Mouse (Mus musculus): ENCODE data around the gene Cercam. TPM values are rescaled to one million over a fixed set of nuclear protein-coding genes. Genes with fewer than 3 reads are reported as not detected.
"Not testable (repeated sequence)": the region's sequence is repeated elsewhere in the genome, so short reads cannot be mapped to it uniquely, and the experiment has no call there.

Gene Cercam
- total RNA-seq, 2 experiments from 2014 or later: 5.2 to 7.2 TPM

DNA sequence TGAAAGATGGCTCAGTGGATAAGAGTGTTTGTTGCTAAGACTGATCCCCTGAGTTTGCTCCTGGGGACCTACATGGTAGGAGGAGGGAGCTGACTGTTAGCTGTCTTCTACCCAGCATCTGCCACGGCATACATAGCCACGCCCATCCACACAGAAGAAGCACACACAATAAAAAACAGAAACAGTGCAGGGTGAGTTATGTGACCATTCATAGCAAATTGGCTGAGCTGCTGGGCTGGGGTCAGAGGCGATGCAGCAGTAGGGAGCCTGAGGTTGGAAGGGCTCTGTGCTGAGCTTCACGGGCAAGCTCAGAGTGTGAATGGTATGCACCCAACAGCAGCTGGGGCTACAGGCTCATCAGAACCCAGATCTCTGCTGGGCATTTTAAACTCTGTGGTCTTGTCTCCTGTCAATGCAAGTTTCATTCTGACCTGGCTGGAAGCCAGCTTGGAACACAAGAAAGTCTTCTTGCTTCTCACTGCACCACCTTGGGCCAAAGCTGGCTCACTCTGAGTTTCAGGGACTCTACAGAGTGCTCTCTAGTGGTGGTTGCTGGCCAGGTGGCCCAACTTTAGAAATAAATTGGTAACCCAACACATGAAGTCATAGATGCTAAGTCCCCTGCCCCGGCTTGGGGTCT is 19.0 kb upstream of the Cercam start:
- DNase-seq (ENCODE audit: low spot score in 2 of 2): no peak
- intact Hi-C loops (cut with DNase I): no loop called here

DNA sequence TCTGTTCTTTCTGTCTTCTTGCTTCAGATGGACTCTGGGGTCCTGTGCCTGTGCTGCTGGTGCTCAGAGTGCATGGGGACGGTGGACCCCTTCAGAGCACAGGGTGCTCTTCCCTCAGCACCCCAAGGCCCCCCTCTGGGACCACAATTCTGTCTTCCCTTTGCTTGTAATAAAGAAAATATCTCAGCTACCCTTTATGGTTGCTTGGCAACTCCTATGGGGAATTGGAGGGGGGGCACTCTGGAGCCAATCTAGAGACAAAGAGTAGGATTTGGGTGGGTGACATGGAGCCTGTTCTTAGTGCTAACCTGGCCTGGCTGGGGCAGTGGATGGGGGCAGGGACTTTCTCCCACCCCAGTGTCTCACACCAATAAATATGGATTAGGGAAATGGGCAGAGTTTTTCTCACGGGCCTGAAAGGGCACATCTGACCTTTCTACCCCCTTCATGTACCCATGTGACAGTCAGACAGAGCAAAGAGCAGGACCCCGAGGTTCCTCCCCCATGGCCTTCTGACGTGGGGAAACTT is 15.9 kb upstream of the Cercam start:
- intact Hi-C loops (cut with DNase I): no loop called here
- DNase-seq (ENCODE audit: low spot score in 2 of 2): no peak

DNA sequence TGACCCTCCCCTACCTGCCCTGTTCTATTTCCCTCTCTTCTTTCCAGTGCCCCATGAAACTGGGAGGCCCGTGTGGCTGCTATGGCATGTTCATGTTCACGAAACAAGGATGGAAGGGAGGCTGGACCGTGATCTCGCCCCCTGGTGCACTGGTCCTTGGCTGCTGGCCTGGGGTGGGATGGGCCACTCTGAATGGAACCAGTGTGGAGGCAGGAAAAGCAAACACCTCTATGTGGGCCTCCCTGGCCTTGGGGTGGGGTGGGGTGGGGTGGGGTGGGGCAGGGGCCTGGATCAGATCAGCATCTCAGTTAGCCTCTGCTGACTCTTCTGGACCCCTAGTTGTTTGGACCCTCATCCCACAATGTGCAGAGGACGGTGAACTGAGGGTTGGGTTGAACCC is 15.2 kb upstream of the Cercam start:
- intact Hi-C loops (cut with DNase I): no loop called here
- DNase-seq (ENCODE audit: low spot score in 2 of 2): no peak

DNA sequence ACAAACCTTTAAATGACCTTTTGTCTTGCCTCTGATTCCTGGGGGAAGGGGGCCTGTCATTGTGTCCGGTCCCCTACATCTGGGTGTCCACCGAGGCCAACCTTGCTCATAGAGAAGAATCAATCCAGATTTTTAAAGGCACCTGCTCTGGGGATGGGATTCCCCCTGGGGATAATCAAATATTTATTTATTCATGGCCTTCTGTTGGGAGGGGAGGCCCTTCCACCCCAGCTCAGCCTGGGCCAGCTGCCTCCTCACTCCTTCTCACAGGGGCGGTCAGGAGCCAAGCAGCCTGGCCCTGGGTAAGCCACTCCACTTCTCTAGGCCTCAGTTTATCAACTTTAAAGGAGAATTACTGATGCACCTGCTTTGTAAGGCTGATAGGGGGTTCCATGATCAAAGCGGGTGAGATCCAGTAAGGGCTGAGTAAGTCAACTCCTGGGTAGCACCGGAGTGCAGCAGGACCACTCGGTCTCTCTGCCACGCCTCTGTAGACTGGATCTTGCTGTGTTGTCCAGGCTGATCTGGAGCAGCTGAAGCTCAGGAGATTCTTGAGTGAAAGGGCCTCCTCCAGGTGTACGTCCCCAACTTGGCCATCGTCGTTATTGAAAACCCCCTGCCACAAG is 13.3 kb upstream of the Cercam start:
- intact Hi-C loops (cut with DNase I): no loop called here
- no peak for DNase-seq (ENCODE audit: low spot score in 2 of 2)

DNA sequence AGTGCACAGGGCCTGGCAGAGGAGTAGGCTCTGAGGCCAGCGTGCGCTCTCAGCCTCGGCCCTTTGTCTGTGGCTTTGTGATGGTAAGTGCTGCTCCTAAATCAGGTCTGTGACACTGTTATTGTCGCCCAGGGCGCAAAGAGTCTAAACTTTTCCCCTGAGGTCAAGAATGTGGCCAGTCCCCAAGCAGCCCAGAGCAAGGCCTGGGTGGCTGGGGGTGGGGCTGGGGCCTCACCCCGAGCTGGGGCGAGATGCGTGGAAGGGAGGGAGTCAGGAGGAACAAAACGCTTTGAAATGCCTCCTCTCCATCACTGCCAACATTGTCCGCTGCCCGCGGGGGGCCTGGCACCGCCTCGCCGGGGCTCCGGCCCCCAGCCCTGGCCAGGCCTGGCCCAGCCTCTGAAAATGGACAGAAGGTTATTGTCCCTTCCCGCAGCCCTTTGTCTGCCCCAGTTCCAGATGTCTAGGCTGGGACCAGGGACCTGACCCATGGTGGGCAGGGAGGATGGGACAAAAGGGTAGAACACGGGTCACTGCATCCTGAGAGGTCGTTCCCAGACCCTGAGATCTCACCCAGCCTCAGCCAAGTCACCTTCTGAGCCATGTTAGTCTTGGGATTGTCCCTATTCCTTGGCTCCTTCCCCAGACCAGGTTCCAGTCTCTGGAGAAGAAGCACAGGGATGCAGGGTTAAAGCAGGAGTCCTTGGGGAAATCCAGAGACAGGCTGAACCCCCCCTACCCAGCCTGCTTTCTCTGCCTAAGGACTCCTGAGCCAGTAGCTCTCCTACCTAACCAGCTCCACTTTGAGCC is 12.3 kb upstream of the Cercam start:
- no peak for DNase-seq (ENCODE audit: low spot score in 2 of 2)
- intact Hi-C loops (cut with DNase I): no loop called here

DNA sequence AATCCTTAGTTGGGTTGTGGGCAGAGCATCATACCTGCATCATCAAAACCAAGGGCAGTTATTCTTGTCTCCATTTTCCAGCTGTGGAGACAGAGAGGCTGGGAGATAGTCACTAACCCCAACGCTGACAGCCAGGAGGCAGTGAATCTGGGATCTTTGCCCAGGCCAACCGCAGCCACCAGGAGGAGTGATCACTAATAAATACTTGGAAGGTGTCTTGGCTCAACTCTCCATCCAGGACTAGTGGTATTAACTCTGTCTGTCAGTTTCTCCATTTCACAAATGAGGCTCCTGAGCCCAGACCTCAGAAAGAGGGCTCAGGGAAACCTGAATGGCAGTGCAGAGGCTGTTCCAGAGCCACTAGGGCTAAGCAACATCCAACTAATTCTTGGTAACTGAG is 11.6 kb upstream of the Cercam start:
- intact Hi-C loops (cut with DNase I): no loop called here
- DNase-seq (ENCODE audit: low spot score in 2 of 2): no peak

DNA sequence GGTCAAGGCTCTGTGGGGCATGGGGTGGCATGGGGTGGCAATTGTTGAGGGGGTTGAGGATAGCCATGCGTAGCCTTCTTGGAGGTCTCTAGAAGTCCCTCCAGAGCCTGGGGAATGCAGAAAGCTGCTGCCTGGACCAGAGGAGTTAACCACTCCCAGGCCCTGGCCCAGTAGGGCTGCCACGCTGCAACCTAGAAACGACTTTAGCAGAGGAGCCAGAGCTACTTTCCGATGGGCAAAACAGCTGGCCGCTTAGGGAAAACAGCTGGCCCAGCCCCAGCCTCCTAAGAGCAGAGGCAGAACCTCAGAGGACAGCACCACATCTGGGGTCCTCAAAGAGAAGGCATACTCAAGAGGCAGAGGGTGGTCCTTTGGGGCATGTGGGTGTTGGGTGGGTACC is 11.0 kb upstream of the Cercam start:
- intact Hi-C loops (cut with DNase I): no loop called here
- DNase-seq (ENCODE audit: low spot score in 2 of 2): no peak

DNA sequence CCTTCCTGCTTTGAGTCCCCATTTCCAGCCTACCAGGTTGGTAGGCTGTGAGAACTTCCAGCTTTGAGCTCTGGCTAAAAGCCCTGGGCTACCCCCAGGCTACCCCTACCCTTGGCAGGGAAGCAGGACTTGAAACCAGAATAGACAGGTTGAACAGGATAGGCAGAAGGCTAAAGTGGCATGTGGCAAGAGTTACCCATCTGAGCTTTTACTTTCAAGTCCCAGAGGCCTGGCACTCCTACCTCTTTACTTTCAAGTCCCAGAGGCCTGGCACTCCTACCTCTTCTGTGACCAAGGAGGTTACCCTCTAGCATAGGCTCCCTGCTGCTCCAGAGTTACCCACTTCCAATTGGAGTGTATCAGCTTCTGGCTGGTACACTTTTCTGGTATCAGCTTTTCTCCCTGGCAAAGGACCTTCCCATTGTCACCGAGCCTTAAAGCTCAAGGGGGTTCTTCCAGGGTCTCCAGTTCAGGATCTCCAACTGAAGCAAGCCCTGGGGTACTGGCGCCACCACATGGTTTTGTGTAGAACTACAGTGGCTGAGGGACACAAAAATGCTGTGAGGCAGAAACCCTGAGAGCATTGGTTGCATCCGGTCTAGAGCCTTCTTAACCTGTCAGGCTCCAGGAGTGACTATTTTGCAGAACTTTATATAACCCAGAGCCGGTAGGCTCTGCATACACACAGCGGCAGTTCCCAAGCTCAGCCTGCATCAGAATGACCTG is 10.1 kb upstream of the Cercam start:
- intact Hi-C loops (cut with DNase I): loop anchor here (1.0 kb wide), 1 partner anchor 40 kb away; no protein-coding TSS in a partner anchor
- peak; percentile 50 to 63 for DNase-seq (ENCODE audit: low spot score in 2 of 2)

DNA sequence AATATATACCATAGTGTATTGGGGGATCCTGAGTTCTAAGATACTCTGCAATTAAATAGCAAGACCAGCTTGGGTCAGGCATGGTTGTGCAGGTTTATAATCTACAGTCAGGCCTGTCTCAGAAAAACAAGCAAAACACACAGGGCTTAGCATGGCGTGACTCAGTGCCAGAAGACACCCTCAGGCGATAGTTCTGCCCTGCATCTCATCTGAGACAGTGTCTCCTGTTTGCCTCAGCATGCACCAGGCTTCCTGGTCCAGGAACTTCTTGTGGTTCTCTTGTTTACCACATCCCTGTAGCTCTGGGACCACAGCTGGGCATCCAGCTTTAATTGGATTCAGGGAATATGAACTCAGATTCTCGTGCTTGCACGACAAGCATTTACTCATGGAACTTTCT is 3.8 kb upstream of the Cercam start:
- intact Hi-C loops (cut with DNase I): no loop called here
- no peak for DNase-seq (ENCODE audit: low spot score in 2 of 2)

DNA sequence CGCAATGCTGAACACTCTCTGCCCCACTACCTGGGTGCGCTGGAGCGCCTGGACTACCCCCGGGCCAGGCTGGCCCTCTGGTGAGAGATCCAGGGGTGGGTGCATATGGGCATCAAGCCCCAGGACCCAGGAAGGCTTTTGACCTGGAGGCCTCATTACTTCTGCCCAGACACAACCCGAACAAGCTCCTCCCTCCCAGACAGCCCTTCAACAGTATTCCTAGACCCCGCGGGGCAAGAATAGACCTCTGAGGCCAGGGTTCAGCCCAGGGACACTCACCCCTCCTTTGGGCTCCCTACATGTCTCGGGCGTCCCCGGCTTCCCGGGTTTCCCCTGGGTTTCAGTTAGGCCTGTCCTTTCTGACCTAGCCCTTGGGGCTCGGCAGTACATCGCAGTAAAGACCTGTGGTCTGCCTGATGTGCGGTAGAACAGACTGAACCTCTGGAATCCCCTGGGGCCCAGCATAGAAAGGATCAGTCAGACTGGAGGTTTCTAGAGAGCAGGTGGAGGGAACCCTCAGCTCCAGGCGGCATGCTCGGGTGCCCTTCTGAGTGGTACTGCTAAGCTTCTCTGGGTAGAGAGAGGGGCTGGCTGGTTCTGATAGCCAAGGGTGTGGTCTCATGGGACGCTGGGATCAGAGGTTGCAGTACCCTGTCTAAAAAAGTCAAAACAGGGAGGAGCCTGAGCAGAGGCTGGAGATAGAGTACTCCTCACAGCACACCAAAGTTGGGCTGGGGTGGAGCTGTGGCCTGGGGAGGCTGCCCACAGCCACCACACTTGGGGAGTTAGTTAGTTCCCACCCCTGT is 885 bp downstream of the Cercam start:
- DNase-seq (ENCODE audit: low spot score in 2 of 2): no peak
- intact Hi-C loops (cut with DNase I): no loop called here

DNA sequence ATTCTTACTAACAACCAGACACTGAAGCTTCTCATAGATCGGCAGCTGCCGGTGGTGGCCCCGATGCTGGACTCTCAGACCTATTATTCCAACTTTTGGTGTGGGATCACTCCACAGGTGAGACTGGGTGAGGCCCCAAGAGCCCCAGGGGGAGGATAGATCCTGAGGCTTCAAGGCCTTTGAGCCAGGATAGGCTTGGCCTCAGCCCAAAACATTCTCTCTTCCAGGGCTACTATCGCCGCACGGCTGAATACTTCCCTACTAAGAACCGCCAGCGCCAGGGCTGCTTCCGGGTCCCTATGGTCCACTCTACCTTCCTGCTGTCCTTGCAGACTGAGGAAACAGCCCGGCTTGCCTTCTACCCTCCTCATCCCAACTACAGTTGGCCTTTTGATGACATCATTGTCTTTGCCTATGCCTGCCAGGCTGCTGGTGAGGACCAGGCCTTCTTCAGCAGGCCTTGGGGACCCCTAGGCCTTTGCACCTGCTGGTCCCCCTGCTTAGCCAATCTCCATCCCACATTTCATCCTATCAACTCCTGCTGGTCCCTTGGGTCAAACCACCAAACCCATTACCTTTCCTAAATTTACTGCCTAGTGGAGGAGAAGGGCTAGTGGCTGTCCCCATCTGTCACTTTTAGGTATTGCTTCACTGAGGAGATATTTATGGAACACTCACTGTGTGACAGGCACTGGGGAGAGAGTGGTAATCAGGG is 3.8 kb downstream of the Cercam start:
- DNase-seq (ENCODE audit: low spot score in 2 of 2): no peak
- intact Hi-C loops (cut with DNase I): no loop called here

DNA sequence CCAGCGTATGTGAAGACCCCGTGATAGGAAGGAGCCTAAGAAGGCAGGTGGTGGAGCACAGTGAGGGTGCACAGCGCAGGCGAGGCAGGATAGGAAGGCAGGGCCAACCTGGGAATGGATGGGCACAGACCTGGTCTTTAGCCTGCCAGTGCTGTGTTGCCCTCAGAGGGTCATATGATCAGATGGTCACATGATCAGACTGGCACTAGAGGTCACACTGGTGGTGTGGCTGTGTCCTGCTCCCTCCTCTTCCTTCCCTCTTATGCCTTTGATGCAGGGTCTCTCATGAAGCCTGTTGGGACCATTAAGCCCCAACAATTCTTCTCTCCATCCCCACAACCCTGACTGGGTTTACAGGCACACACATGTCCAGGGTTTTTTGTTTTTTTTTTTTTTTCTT is 4.8 kb downstream of the Cercam start:
- intact Hi-C loops (cut with DNase I): no loop called here
- DNase-seq (ENCODE audit: low spot score in 2 of 2): no peak

DNA sequence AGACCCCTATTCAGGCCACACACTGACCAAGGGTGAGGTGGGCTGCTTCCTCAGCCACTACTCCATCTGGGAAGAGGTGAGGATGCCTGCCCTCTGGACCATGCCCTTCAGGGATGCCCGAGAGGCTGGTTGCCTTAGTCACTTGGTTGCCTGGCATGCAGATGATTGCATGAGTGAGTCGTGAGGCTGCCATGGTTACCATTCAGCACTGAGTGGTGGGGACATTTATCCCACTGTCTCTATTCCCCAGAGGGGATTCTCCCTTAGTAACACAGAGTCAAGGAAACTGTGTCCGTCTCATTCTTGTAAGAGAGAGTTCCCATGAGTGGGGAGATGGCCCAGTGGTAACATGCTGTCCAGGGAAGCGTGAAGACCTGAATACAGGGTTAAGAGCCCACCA is 9.1 kb downstream of the Cercam start:
- intact Hi-C loops (cut with DNase I): no loop called here
- no peak for DNase-seq (ENCODE audit: low spot score in 2 of 2)

DNA sequence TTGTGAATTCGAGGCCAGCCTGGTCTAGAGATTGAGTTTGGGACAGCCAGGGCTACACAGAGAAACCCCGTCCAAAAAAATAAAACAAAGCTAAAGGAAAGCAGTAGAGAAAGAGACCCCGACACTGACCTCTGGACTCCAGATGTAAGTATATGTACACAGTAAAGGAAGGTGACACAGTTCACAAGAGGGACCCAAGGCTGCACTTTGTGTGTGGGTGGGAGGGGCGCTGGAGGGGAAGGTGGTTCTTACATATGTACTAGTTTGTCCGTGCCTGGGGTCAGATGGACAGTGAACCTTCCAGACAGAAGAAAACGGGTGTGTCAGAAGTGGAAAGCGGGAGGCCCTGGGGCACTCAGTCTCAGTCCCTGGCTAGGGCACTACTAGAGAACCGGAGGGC is 10.2 kb downstream of the Cercam start:
- intact Hi-C loops (cut with DNase I): no loop called here
- DNase-seq (ENCODE audit: low spot score in 2 of 2): no peak

DNA sequence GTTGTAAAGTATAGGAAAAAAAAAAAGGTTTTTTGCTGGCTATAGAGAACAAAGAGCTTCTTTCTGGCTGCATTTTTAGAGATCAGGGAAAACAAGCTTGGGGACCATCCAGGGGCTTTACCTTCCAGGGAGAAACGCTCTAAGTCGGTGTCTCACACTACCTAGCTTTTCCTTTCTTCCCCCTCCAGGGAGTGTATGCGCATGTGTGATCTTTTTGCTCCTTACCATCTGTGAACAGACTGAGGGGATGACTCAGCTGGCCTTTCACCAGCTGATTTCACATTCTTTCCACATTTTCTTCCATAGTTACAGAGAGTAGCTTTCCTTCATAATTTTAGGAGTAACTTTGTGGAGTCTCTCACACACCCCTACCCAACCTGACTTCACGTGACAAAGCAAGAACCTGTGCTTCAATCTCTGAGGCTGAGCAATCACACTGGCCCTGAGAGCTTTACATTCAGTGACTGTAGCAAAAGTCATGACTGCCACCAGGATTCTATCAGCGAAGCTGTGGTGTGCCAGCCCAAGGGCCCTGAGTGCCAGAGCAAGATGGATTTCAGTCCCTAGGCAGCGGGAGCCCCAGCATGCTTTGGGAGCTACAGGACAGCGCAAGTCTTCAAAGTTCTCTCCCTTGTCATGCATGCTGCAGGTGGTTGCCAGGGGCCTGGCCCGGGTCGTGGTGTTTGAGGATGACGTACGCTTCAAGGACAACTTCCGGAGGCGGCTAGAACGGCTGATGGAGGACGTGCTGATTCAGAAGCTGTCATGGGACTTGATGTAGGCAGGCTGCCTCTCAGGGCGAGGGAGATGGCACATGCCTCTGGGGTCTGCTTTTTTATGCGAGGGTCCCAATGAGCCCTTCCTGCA is 11.2 kb downstream of the Cercam start:
- DNase-seq (ENCODE audit: low spot score in 2 of 2): peak; percentile 19 to 55
- intact Hi-C loops (cut with DNase I): no loop called here

DNA sequence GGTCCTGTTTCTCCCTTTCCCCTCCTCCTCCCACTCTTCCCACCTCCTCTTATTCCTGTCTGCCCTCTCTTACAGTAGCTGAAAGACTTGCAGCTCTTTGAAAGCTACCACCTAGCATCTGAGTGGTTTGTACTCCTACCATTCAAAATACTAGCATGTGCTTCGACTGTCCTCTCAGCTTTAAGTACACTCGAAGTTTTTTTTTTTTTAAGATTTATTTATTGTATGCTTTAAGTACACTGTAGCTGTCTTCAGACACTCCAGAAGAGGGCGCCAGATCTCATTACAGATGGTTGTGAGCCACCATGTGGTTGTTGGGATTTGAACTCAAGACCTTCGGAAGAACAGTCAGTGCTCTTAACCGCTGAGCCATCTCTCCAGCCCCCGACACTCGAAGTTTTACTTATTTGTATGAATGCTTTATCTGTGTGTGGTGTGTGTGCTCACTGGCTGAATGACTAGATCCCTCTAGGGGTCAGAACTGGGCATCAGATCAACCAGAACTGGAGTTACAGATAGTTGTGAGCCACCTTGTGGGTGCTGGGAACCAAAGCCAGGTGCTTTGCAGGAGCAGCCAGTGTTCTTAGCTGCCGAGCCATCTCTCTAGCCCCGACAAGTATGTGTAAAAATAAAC is 17.8 kb downstream of the Cercam start:
- intact Hi-C loops (cut with DNase I); DNase-seq (ENCODE audit: low spot score in 2 of 2): not testable (repeated sequence)
